Mouse (Mus musculus): ENCODE results near the gene Fryl. TPM values are rescaled to one million over a fixed set of nuclear protein-coding genes. Genes with fewer than 3 reads are reported as not detected.
A peak's percentile ranks its signal among the peaks of the same experiment; 100 is the strongest.

Gene Fryl
- polyA plus RNA-seq, 1 experiment from 2014 or later = 22.5 TPM

DNA sequence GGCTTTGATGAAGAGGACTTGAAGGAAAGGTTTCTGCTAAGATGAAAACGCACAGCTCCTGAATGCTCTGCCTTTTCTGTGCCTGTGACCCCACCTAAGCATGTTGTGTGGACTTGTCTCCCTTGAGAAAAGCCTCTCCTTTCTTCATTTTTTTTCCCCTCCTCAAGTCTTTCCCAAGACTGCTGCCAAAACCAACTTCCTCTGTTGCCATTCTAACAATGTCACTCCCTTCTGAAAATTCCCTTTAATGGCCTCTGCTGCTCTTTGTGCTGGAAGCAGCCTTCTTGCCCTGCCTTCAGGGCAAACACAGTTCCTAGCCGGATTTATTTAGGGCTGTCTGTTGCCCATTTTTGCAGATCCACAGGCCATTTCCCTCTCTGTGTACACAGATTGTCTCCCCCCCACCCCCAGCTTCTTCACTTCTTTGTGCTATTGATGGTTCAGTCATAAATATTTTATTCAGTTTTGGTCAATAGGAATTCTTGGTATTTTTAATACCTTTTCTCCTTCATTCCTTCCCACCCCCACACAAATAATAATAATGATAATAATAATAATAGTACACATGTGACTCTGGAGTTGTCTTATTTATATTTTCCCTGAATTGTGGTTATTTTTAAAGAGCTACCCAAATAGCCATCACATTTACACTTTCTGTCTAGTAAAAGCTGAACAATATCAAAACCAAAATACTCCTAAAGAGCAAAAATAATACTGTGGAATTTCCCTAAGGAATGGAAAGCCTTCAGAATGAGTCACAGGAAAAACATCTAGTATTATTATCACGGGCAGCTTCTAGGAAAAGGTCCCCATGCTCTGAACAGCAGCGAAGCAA is 23.5 kb upstream of the Fryl start:
- Histone ChIP-seq H3K4me3 (no peak overlapping the region), H3K27ac (no peak overlapping the region), H3K36me3 (no peaks in the 10 kb centered on the region), H3K4me2 (replicated peaks) (no peak overlapping the region), H3K9me3 (no peaks in the 10 kb centered on the region), H3K9ac (no peak overlapping the region), H3K27me3 (no peaks in the 10 kb centered on the region), H3K4me1 (peaks cover 5% of the 10 kb centered on the region; the same call in 1 of the 2 replicates)
- 50% methylated on average over 4 of the region's 4 CpGs for WGBS
- no peak for ATAC-seq (ENCODE audit: low FRiP score, low read depth)

DNA sequence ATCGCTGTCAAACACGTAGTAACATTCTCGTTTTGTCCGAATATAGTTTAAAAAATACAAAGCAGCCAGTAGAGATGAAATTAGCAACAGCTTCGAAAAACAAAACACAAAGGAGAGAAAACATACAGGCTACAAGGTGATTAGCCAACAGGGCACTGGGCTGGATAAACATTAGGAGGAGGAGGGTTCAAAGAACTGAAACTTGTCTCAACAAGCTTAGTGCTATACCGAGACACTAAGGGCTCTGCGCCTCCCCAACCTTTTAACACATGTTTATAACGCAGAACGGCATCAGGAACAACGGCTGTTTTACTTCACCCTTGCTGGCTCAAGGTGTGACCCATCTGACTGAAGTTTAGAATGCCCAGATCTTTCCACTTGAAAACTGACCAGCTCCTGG is 22.8 kb upstream of the Fryl start:
- ATAC-seq (ENCODE audit: low FRiP score, low read depth) = no peak
- Histone ChIP-seq H3K36me3 (no peaks in the 10 kb centered on the region), H3K27me3 (no peaks in the 10 kb centered on the region), H3K4me3 (no peak overlapping the region), H3K9ac (no peak overlapping the region), H3K4me1 (peaks cover 5% of the 10 kb centered on the region; the same call in 1 of the 2 replicates), H3K9me3 (no peaks in the 10 kb centered on the region), H3K27ac (no peak overlapping the region), H3K4me2 (replicated peaks) (no peak overlapping the region)
- WGBS = 46% methylated on average over 10 of the region's 10 CpGs

DNA sequence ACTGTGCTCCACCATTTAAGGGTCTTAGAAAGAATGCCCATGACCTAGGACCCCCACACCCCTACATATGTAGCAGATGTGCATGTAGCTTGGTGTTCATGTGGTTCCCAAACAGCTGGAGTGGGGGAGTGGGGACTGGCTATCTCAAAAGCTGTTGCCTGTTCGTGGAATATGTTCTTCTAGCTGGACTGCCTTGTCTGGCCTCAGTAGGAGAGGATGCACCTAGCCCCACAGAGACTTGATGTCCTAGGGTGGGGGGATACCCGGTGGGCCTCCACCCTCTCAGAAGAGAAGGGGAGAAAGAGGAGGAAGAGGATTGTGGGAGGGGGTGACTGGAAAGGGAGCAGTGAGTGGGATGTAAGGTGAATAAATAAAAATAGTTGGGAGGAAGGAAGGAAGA is 18.5 kb upstream of the Fryl start:
- no peak overlapping the region for H3K4me3 ChIP-seq
- no peak overlapping the region for H3K9ac ChIP-seq
- WGBS = 77% methylated on average over 2 of the region's 2 CpGs
- H3K27ac ChIP-seq = no peak overlapping the region
- H3K27me3 ChIP-seq = no peaks in the 10 kb centered on the region
- no peaks in the 10 kb centered on the region for H3K36me3 ChIP-seq
- no peak overlapping the region for H3K4me2 ChIP-seq (replicated peaks)
- peaks cover 5% of the 10 kb centered on the region; the same call in 1 of the 2 replicates for H3K4me1 ChIP-seq
- ATAC-seq (ENCODE audit: low FRiP score, low read depth) = no peak
- no peaks in the 10 kb centered on the region for H3K9me3 ChIP-seq

DNA sequence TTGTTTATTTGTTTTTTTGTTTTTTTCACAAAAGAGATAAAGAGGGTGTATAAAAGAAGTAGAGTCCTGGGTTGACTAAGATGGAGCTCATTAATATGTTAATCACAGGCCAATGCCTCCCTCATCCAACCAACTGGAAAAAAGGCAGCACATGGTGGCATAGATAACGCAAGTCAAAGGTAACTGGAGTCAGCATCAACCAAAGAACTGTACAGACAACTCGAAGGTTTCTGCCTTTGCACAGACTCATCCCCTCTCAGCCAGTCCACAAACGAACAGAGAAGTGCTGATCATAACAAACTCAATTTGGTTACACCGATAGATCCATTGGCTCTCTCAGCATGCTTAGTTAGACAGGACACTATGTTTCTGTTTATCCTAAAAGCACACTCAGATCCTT is 16.8 kb upstream of the Fryl start:
- Histone ChIP-seq H3K36me3 (no peaks in the 10 kb centered on the region), H3K9ac (no peak overlapping the region), H3K4me3 (no peak overlapping the region), H3K9me3 (no peaks in the 10 kb centered on the region), H3K27ac (no peak overlapping the region), H3K4me1 (no peaks in the 10 kb centered on the region), H3K4me2 (replicated peaks) (no peak overlapping the region), H3K27me3 (no peaks in the 10 kb centered on the region)
- no peak for ATAC-seq (ENCODE audit: low FRiP score, low read depth)
- 75% methylated on average over 4 of the region's 4 CpGs for WGBS

DNA sequence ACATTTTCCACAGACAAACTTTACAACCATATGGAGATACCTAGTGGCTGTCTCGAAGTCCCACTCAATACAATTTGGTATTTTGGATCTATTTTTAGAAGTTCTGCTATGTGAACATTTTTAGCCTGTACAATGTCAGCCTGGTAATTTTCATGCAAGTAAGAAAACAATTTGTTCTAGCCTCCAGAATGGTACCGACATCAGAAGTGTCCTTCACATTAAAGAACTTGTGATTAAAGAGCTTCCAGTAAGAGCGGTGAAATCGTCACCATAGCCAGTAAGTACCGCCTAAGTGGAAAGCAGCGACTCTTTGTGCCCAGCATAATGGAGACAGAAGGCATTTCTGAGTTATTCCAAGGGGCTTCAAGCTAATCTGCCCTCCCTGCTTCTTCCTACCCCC is 14.2 kb upstream of the Fryl start:
- 78% methylated on average over 6 of the region's 6 CpGs for WGBS

DNA sequence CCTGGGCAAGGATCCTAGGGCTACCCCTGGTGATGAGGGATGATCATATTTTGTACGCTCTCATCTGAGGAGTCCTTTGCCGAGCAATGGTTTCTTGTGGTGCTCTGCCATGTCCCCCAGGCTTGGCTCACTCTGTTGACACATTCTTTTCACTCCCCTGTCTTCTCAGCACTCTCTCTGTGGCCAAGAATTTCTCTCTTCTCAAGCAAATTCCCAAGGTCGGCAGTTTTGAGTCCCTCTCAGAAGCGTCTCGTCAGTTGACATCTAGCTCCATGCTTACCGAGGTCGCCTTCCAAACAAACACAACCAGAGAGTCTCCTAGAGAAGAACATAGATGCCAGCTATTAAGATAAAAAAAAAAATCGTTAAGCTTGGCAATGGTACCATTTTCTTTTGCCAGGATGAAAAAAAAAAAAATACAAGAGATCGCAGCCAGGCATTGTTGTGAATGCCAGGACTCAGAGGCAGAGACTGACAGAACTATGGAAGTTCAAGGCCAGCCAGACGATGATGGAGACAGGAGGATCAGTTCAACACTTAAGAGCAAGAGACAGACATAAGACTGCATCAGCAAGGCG is 12.3 kb upstream of the Fryl start:
- Histone ChIP-seq H3K27ac (no peak overlapping the region), H3K4me2 (replicated peaks) (no peak overlapping the region), H3K27me3 (no peaks in the 10 kb centered on the region), H3K9ac (no peak overlapping the region), H3K4me1 (peaks cover 6% of the 10 kb centered on the region), H3K9me3 (no peaks in the 10 kb centered on the region), H3K36me3 (no peaks in the 10 kb centered on the region), H3K4me3 (no peak overlapping the region)
- no peak for ATAC-seq (ENCODE audit: low FRiP score, low read depth)
- WGBS = 86% methylated on average over 11 of the region's 11 CpGs

More for the DNA sequence above, 14.2 kb upstream of the Fryl start:
- ATAC-seq (ENCODE audit: low FRiP score, low read depth) = no peak
- H3K4me2 ChIP-seq (replicated peaks) = no peak overlapping the region
- H3K4me3 ChIP-seq = no peak overlapping the region
- no peak overlapping the region for H3K9ac ChIP-seq
- no peaks in the 10 kb centered on the region for H3K36me3 ChIP-seq
- H3K27me3 ChIP-seq = no peaks in the 10 kb centered on the region
- H3K4me1 ChIP-seq = peaks cover 2% of the 10 kb centered on the region
- no peak overlapping the region for H3K27ac ChIP-seq
- H3K9me3 ChIP-seq = no peaks in the 10 kb centered on the region

DNA sequence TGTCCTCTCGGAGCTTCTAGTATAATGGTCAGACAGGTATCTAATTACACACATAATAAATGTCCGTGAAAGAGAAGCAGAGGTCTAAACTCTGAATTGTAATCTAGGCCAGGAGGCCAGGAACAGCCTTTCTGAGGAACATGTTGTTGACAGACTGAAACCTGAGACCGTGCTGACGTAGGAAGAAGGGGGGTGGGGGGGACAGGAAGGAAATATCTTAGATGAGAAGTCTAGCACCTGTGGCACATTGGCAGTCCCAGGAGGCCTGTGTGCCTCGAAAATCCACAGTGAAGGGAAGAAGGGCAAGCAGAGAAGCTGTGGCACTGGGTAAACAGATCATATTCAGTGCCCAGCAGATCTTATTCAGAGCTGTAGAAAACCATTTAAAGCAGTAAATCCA is 9.0 kb upstream of the Fryl start:
- Histone ChIP-seq H3K9ac (no peak overlapping the region), H3K9me3 (no peaks in the 10 kb centered on the region), H3K4me3 (no peak overlapping the region), H3K4me2 (replicated peaks) (no peak overlapping the region), H3K4me1 (peaks cover 6% of the 10 kb centered on the region), H3K27ac (peak overlapping the region; percentile 63; the same call in 1 of the 2 replicates), H3K27me3 (no peaks in the 10 kb centered on the region), H3K36me3 (no peaks in the 10 kb centered on the region)
- peak; percentile 24; the same call in 1 of the 2 replicates for ATAC-seq (ENCODE audit: low FRiP score, low read depth)
- 13% methylated on average over 5 of the region's 5 CpGs for WGBS

DNA sequence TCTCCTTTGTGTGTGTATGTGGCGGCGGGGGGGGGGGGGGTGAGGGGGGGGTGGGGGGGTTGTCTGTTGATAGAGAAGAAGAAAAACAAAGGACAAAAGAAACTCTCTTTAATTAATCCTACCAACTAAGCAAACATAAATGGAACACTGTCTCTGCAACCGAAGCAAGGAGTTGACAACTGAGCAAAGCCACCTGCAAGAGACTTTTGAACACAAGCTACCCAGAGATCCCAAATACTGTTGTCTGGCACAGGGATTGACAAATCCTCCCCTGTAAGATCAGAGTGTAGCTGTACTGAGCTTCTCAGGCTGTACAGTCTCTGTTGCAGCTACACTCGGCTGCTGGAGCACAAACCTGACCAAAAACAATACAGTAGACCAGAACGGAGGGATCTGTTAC is 7.7 kb upstream of the Fryl start:
- ATAC-seq (ENCODE audit: low FRiP score, low read depth) = no peak
- Histone ChIP-seq H3K9me3 (no peaks in the 10 kb centered on the region), H3K4me3 (no peak overlapping the region), H3K27ac (no peak overlapping the region), H3K36me3 (no peaks in the 10 kb centered on the region), H3K4me2 (replicated peaks) (no peak overlapping the region), H3K9ac (no peak overlapping the region), H3K4me1 (peaks cover 6% of the 10 kb centered on the region), H3K27me3 (no peaks in the 10 kb centered on the region)
- 88% methylated on average over 3 of the region's 5 CpGs for WGBS

DNA sequence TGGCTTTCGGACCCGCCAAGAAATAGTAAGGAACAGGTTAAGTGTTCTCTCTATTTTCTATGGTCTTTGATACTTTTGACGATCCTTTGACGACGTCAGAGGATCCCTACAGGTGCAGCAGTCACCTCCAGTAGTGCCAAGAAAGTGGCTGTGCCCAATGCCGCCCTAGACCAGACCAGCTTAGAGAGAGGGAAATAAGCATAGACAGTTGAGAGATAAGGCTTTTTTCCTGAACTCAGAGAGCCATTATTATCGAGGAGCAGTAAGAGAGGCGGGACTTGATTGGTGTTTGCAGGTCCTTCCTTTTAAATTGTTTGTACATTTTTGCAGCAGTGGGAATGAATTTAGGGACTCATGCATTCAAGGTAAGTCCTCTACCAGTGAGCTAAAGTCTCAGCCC is 1.3 kb upstream of the Fryl start:
- H3K4me2 ChIP-seq (replicated peaks) = peak overlapping the region; percentile 70
- no peak overlapping the region for H3K9ac ChIP-seq
- 56% methylated on average over 8 of the region's 8 CpGs for WGBS

DNA sequence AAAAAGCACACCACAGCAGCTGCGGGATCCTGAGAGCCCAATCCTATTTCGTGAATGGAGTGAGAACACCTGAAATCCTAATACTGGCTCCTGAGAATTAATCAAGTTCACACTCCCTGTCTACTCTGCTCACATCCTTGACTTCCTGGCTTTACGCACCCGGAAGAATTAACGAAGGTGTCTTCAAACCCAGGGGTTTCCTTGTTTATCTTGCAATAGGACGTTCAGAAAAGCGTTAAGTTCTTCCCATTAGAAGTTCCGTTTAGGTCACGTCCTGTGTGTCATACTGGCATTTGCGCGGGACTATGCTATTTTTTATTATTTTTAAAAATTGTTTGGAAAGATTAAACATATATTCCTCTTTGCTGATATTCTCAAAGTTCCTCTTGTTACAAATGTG is 677 bp upstream of the Fryl start:
- 3% methylated on average over 11 of the region's 11 CpGs for WGBS
- H3K27ac ChIP-seq = peak overlapping the region; percentile 17; the same call in 1 of the 2 replicates
- peak; percentile 5 for ATAC-seq (ENCODE audit: low FRiP score, low read depth)
- no peaks in the 10 kb centered on the region for H3K36me3 ChIP-seq
- H3K4me3 ChIP-seq = peak overlapping the region; percentile 93
- peaks cover 15% of the 10 kb centered on the region for H3K4me1 ChIP-seq
- peak overlapping the region; percentile 57; the same call in 1 of the 2 replicates for H3K9ac ChIP-seq
- H3K27me3 ChIP-seq = no peaks in the 10 kb centered on the region
- H3K9me3 ChIP-seq = no peaks in the 10 kb centered on the region
- peak overlapping the region; percentile 70 for H3K4me2 ChIP-seq (replicated peaks)

More for the DNA sequence above, 1.3 kb upstream of the Fryl start:
- Histone ChIP-seq H3K4me3 (peak overlapping the region; percentile 93), H3K27me3 (no peaks in the 10 kb centered on the region), H3K36me3 (no peaks in the 10 kb centered on the region), H3K9me3 (no peaks in the 10 kb centered on the region), H3K27ac (no peak overlapping the region), H3K4me1 (peaks cover 15% of the 10 kb centered on the region)
- no peak for ATAC-seq (ENCODE audit: low FRiP score, low read depth)

DNA sequence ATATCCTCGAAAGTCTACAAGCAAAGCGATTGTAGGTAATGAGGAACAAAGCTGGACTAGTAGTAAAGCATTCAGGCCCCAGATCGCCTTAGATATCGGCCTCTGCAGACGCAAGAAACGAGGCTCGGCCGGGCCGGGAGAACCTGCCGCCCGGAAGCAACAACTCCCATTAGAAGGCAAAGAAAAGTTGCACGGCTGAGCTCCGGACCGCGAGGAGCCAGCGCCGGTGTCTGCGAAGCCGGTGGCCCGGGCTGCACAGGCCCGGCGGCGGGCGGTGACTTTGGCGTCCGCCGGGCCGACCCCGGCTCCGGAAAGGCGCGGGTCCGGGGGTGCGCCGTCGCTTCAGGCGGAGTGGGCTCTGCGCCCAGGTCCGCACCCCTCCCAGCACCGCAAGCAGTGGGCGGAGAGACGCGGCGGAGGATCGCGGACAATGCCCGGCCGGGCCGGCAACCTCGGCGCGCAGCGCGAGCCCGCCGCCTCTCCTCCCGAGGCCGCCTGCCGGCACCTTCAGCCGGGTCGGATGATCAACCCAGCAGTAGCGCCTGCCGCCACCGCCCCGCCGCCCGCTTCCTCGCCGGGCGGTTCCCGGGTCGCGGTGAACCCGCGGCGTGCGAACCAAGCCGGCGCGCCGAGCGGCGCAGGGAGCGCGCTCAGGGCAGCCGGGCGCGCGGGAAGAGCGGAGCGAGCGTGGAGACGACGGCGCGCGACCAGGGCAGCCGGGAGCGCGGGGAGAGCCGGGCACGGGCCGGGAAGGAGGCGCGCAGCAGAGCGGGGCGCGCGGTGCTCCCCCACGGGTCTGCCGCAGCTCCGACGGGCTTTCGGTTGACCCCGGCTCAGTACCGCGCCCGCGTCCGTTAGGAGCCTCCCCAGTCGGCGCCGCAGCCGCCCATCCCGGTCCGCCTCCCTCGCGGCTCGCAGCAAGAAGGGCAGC is 833 bp downstream of the Fryl start:
- Histone ChIP-seq H3K9me3 (no peaks in the 10 kb centered on the region), H3K4me3 (peak overlapping the region; percentile 93), H3K36me3 (no peaks in the 10 kb centered on the region), H3K4me1 (peaks cover 18% of the 10 kb centered on the region), H3K9ac (peak overlapping the region; percentile 91), H3K27ac (peak overlapping the region; percentile 91), H3K27me3 (no peaks in the 10 kb centered on the region), H3K4me2 (replicated peaks) (peak overlapping the region; percentile 72)
- under 1% methylated on average over 126 of the region's 129 CpGs for WGBS
- ATAC-seq (ENCODE audit: low FRiP score, low read depth) = peak; percentile 22

DNA sequence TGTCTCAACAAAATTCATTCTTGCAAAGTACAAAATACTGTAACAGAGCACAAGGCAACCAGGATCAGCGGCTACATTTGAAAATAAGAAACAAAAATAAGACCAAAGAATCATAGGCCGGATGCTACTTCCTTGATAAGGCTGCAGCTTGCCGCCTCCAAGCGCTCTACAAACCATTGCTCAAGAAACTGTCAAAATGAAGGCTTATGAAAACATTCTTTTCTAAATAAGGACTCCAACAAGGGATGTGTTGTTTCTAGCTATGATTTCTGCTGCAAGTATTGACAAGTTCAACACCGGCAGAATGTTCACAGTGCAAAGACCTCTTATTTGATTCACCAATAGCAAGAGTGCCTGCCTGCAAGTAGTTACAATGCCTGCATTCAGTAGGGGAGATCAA is 1.8 kb downstream of the Fryl start:
- H3K4me3 ChIP-seq = peak overlapping the region; percentile 93
- no peaks in the 10 kb centered on the region for H3K9me3 ChIP-seq
- peak overlapping the region; percentile 72 for H3K4me2 ChIP-seq (replicated peaks)
- no peak for ATAC-seq (ENCODE audit: low FRiP score, low read depth)
- H3K27me3 ChIP-seq = no peaks in the 10 kb centered on the region
- no peak overlapping the region for H3K27ac ChIP-seq
- 50% methylated on average over 5 of the region's 5 CpGs for WGBS
- peaks cover 23% of the 10 kb centered on the region for H3K4me1 ChIP-seq
- peak overlapping the region; percentile 91; the same call in 1 of the 2 replicates for H3K9ac ChIP-seq
- H3K36me3 ChIP-seq = no peaks in the 10 kb centered on the region
